Mouse (Mus musculus) embryonic fibroblast, embryonic 13.5 days (primary cell): Measurements from ENCODE around the gene Grin2a.

Source experiments
- CTCF ChIP-seq: IDR thresholded peaks from 2 replicates; pipeline ENCODE4 v1.5.1; 2011; ENCODE audit warnings: mild to moderate bottlenecking, control low read depth, low read length, moderate library complexity, borderline replicate concordance; ENCODE audit not compliant: insufficient read depth
- POLR2A ChIP-seq: IDR thresholded peaks from 2 replicates; pipeline ENCODE4 v1.6.1; 2011; ENCODE audit warnings: low read depth, mild to moderate bottlenecking, control low read depth, low read length, moderate library complexity

- TF ChIP-seq CTCF (no peak), POLR2A (no peak)
Observed at GRCm38 (mm10) chr16:9985041-9985440, 10.3 kb downstream of the Grin2a start.
